Mouse (Mus musculus) CH12.LX (cell line): ENCODE data around the gene Tbck. TPM values are rescaled to one million over a fixed set of nuclear protein-coding genes. Genes with fewer than 3 reads are reported as not detected.

Source experiments
- DNase-seq: peaks from one replicate; pipeline ENCODE4 v3.0.0-alpha.2; 2013; ENCODE audit errors: extremely low read depth
- H3K27ac ChIP-seq: 2 replicates; pipeline ENCODE4 v1.5.1; 2012; ENCODE audit warnings: low read depth, mild to moderate bottlenecking, control low read depth, moderate library complexity; ENCODE audit not compliant: insufficient read depth
- H3K27me3 ChIP-seq: replicated peaks from 2 replicates; pipeline ENCODE3; 2012; ENCODE audit warnings: inconsistent platforms
- H3K36me3 ChIP-seq, 2 experiments: replicated peaks in 1 of 2; 2 replicates each; pipeline versions ENCODE3 to v1.6.1; 2012; ENCODE audit warnings: inconsistent platforms in 1 of 2, low read length in 1 of 2, mild to moderate bottlenecking in 1 of 2, mixed read lengths in 1 of 2, moderate library complexity in 1 of 2; ENCODE audit not compliant: control insufficient read depth in 1 of 2, insufficient read depth in 1 of 2
- H3K4me1 ChIP-seq, 2 experiments: 2 replicates each; pipeline ENCODE4 v1.6.1; 2012; ENCODE audit warnings: inconsistent platforms in 1 of 2, moderate library complexity in 1 of 2; ENCODE audit not compliant: insufficient read depth in 2 of 2, control insufficient read depth in 1 of 2
- H3K4me2 ChIP-seq: 2 replicates; pipeline ENCODE4 v1.6.1; 2012; ENCODE audit warnings: low read depth, mild to moderate bottlenecking, control low read depth; ENCODE audit not compliant: poor library complexity, insufficient read depth, severe bottlenecking
- H3K4me3 ChIP-seq, 3 experiments: fragments of 150-350 bp in 1 of 3; sonication (generic) in 1 of 3; replicated peaks in 1 of 3; 2 replicates each; pipeline versions ENCODE3 to v1.5.1; 2011 to 2012; ENCODE audit warnings: low read depth in 2 of 3, low read length in 2 of 3, mild to moderate bottlenecking in 2 of 3, moderate library complexity in 2 of 3, control low read depth in 1 of 3, improper control_type of control experiment in 1 of 3, inconsistent platforms in 1 of 3, mixed read lengths in 1 of 3; ENCODE audit not compliant: poor library complexity in 1 of 3
- H3K79me2 ChIP-seq: replicated peaks from 2 replicates; pipeline ENCODE4 v1.6.1; 2012; ENCODE audit warnings: mild to moderate bottlenecking, moderate library complexity; ENCODE audit not compliant: control insufficient read depth, poor library complexity, insufficient read depth, severe bottlenecking; ENCODE audit errors: extremely low read depth
- H3K9ac ChIP-seq: 2 replicates; pipeline ENCODE4 v1.6.1; 2012; ENCODE audit warnings: low read depth, mild to moderate bottlenecking, control low read depth, moderate library complexity; ENCODE audit not compliant: insufficient read depth
- H3K9me3 ChIP-seq: replicated peaks from 2 replicates; pipeline ENCODE3; 2012; ENCODE audit warnings: low read length, inconsistent platforms, mixed read lengths
- BHLHE40 ChIP-seq: IDR thresholded peaks from 2 replicates; pipeline ENCODE4 v1.6.1; 2011; ENCODE audit warnings: mild to moderate bottlenecking, low read depth, low read length, improper control_type of control experiment
- CHD1 ChIP-seq: IDR thresholded peaks from 2 replicates; pipeline ENCODE4 v1.6.1; 2012; ENCODE audit warnings: low read depth, low read length, improper control_type of control experiment, inconsistent platforms
- E2F4 ChIP-seq: IDR thresholded peaks from 2 replicates; pipeline ENCODE4 v1.6.1; 2011; ENCODE audit warnings: low read depth, low read length, improper control_type of control experiment; ENCODE audit not compliant: insufficient replicate concordance
- ELF1 ChIP-seq: IDR thresholded peaks from 2 replicates; pipeline ENCODE4 v1.6.1; 2014; ENCODE audit warnings: low read depth, mild to moderate bottlenecking, inconsistent platforms, low read length, improper control_type of control experiment
- EP300 ChIP-seq: IDR thresholded peaks from 2 replicates; pipeline ENCODE4 v1.6.1; 2011; ENCODE audit warnings: low read length, improper control_type of control experiment
- HCFC1 ChIP-seq: IDR thresholded peaks from 2 replicates; pipeline ENCODE4 v1.6.1; 2012; ENCODE audit warnings: low read depth, mild to moderate bottlenecking, inconsistent platforms, low read length, improper control_type of control experiment
- JUN ChIP-seq: IDR thresholded peaks from 2 replicates; pipeline ENCODE4 v1.6.1; 2011; ENCODE audit warnings: low read depth, mild to moderate bottlenecking, low read length, improper control_type of control experiment, moderate library complexity; ENCODE audit not compliant: insufficient read depth
- JUND ChIP-seq: conservative IDR thresholded peaks from 2 replicates; pipeline ENCODE4 v1.6.1; 2011; ENCODE audit warnings: low read depth, low read length, improper control_type of control experiment
- MAFK ChIP-seq: IDR thresholded peaks from 2 replicates; pipeline ENCODE4 v1.6.1; 2011; ENCODE audit warnings: low read length, improper control_type of control experiment; ENCODE audit not compliant: insufficient replicate concordance
- MAX ChIP-seq: IDR thresholded peaks from 2 replicates; pipeline ENCODE4 v1.6.1; 2011; ENCODE audit warnings: low read length, improper control_type of control experiment
- MEF2A ChIP-seq: IDR thresholded peaks from 2 replicates; pipeline ENCODE4 v1.6.1; 2014; ENCODE audit warnings: low read depth, mild to moderate bottlenecking, inconsistent platforms, low read length, improper control_type of control experiment, borderline replicate concordance
- MXI1 ChIP-seq: IDR thresholded peaks from 2 replicates; pipeline ENCODE4 v1.6.1; 2011; ENCODE audit warnings: mild to moderate bottlenecking, low read depth, low read length, improper control_type of control experiment
- MYC ChIP-seq: IDR thresholded peaks from 2 replicates; pipeline ENCODE4 v1.6.1; 2011; ENCODE audit warnings: low read depth, mild to moderate bottlenecking, improper control_type of control experiment, low read length
- NELFE ChIP-seq: IDR thresholded peaks from 2 replicates; pipeline ENCODE4 v1.6.1; 2011; ENCODE audit warnings: low read depth, low read length, improper control_type of control experiment
- NRF1 ChIP-seq: IDR thresholded peaks from 2 replicates; pipeline ENCODE4 v1.6.1; 2014; ENCODE audit warnings: low read depth, mild to moderate bottlenecking, inconsistent platforms, low read length, improper control_type of control experiment, moderate library complexity
- PAX5 ChIP-seq: IDR thresholded peaks from 2 replicates; pipeline ENCODE4 v1.6.1; 2012; ENCODE audit warnings: low read length, inconsistent platforms, mixed read lengths
- POLR2A ChIP-seq: IDR thresholded peaks from 2 replicates; pipeline ENCODE4 v1.6.1; 2011; ENCODE audit warnings: low read depth, mild to moderate bottlenecking, improper control_type of control experiment, low read length
- RCOR1 ChIP-seq: conservative IDR thresholded peaks from 2 replicates; pipeline ENCODE4 v1.6.1; 2012; ENCODE audit warnings: low read depth, mild to moderate bottlenecking, inconsistent platforms, low read length, improper control_type of control experiment
- SIN3A ChIP-seq: IDR thresholded peaks from 2 replicates; pipeline ENCODE4 v1.6.1; 2012; ENCODE audit warnings: low read length, improper control_type of control experiment, inconsistent platforms
- TBP ChIP-seq: conservative IDR thresholded peaks from 2 replicates; pipeline ENCODE4 v1.6.1; 2011; ENCODE audit warnings: low read depth, low read length, improper control_type of control experiment
- UBTF ChIP-seq: IDR thresholded peaks from 2 replicates; pipeline ENCODE4 v1.6.1; 2012; ENCODE audit warnings: low read depth, mild to moderate bottlenecking, inconsistent platforms, low read length, improper control_type of control experiment, moderate library complexity
- ZC3H11A ChIP-seq: IDR thresholded peaks from 2 replicates; pipeline ENCODE4 v1.6.1; 2012; ENCODE audit warnings: low read depth, mild to moderate bottlenecking, inconsistent platforms, low read length, improper control_type of control experiment
- ZKSCAN1 ChIP-seq: IDR thresholded peaks from 2 replicates; pipeline ENCODE4 v1.6.1; 2012; ENCODE audit warnings: low read depth, inconsistent platforms, low read length, improper control_type of control experiment, borderline replicate concordance
- ZMIZ1 ChIP-seq: IDR thresholded peaks from 2 replicates; pipeline ENCODE4 v1.6.1; 2012; ENCODE audit warnings: low read depth, mild to moderate bottlenecking, inconsistent platforms, low read length, improper control_type of control experiment
- dilution Hi-C: fragments of 300-500 bp; cut with MboI; formaldehyde crosslinking; loops from 2 replicates; pipeline ENCODE4 v1.14.3; 2020; ENCODE audit warnings: low sequenced_read_pairs; ENCODE audit not compliant: extremely low pct_unique_long_range_greater_than_20kb, extremely low pct_ligation_motif_present
- in situ Hi-C: fragments of 300-500 bp; cut with MboI; formaldehyde crosslinking; loops from 3 replicates; pipeline ENCODE4 v1.14.3; 2019; ENCODE audit warnings: low sequenced_read_pairs, low pct_ligation_motif_present, low pct_unique_long_range_greater_than_20kb, mixed read lengths
- polyA plus RNA-seq: library from polyadenylated mRNA; unstranded; fragments of >175 nt; gene quantifications from 2 replicates; pipeline ENCODE4 v1.2.1, GENCODE M21; 2012; ENCODE audit warnings: low read depth; ENCODE audit not compliant: insufficient read length
- total RNA-seq, 2 experiments: library from RNA; depleted of rRNA; stranded (reverse); fragments of 300-350 nt in 1 of 2; fragments of >200 nt in 1 of 2; gene quantifications; 2 replicates each; pipeline ENCODE4 v1.2.3; 2012 to 2014

Gene Tbck
- total and polyA plus RNA-seq, 3 experiments, result 9.2 to 18.7 (median 14.5) TPM

- in situ Hi-C loops, result no loop called here
- Histone ChIP-seq H3K79me2 (no peaks in the 10 kb centered on the region), H3K4me1 (peaks cover 19 to 23% of the 10 kb centered on the region in 2 experiments), H3K27me3 (no peaks in the 10 kb centered on the region), H3K4me3 (no peak overlapping the region), H3K9me3 (no peaks in the 10 kb centered on the region), H3K4me2 (no peak overlapping the region), H3K27ac (no peak overlapping the region), H3K9ac (no peak overlapping the region), H3K36me3 (no peaks in the 10 kb centered on the region)
- dilution Hi-C loops, result no loop called here
- TF ChIP-seq NELFE (no peak), MEF2A (no peak), ZMIZ1 (no peak), ZC3H11A (no peak), HCFC1 (no peak), EP300 (no peak), RCOR1 (no peak), MYC (no peak)
- no peak for DNase-seq
These were observed 172.7 kb downstream of the Tbck start for GRCm38 (mm10) chr3:132856651-132857050.

GRCm38 (mm10) chr3:132858849-132859248 lies 174.9 kb downstream of the Tbck start:
- peak; percentile 50 for TF ChIP-seq NRF1
- TF ChIP-seq BHLHE40, result peak; percentile 17
- TF ChIP-seq JUN, result no peak
- no peak overlapping the region for H3K9ac ChIP-seq
- no peaks in the 10 kb centered on the region for H3K36me3 ChIP-seq
- dilution Hi-C loops (no loop called here), in situ Hi-C loops (no loop called here)
- H3K4me2 ChIP-seq, result no peak overlapping the region
- H3K27ac ChIP-seq, result no peak overlapping the region
- no peaks in the 10 kb centered on the region for H3K9me3 ChIP-seq
- H3K4me1 ChIP-seq, result peaks cover 19 to 23% of the 10 kb centered on the region in 2 experiments
- H3K27me3 ChIP-seq, result no peaks in the 10 kb centered on the region
- H3K79me2 ChIP-seq, result no peaks in the 10 kb centered on the region
- H3K4me3 ChIP-seq, result no peak overlapping the region
- no peak for DNase-seq

GRCm38 (mm10) chr3:132859573-132859972 lies 175.6 kb downstream of the Tbck start:
- in situ Hi-C loops, result no loop called here

More at GRCm38 (mm10) chr3:132859573-132859972, 175.6 kb downstream of the Tbck start:
- Histone ChIP-seq H3K4me3 (no peak overlapping the region), H3K9me3 (no peaks in the 10 kb centered on the region), H3K27ac (no peak overlapping the region), H3K27me3 (no peaks in the 10 kb centered on the region), H3K4me1 (peaks cover 19 to 23% of the 10 kb centered on the region in 2 experiments), H3K79me2 (no peaks in the 10 kb centered on the region), H3K4me2 (no peak overlapping the region), H3K36me3 (no peaks in the 10 kb centered on the region), H3K9ac (no peak overlapping the region)
- TF ChIP-seq RCOR1 (no peak), ELF1 (no peak), HCFC1 (no peak), TBP (no peak), ZKSCAN1 (no peak), JUND (no peak), SIN3A (no peak), POLR2A (no peak), UBTF (no peak), E2F4 (no peak), MAFK (no peak), MXI1 (no peak), ZMIZ1 (no peak), CHD1 (no peak), MAX (no peak), NELFE (no peak), MYC (no peak), PAX5 (no peak)
- dilution Hi-C loops, result no loop called here
- DNase-seq, result no peak
